21 mouse cellular contexts compared by ENCODE assay signal in the genomic region with DNA sequence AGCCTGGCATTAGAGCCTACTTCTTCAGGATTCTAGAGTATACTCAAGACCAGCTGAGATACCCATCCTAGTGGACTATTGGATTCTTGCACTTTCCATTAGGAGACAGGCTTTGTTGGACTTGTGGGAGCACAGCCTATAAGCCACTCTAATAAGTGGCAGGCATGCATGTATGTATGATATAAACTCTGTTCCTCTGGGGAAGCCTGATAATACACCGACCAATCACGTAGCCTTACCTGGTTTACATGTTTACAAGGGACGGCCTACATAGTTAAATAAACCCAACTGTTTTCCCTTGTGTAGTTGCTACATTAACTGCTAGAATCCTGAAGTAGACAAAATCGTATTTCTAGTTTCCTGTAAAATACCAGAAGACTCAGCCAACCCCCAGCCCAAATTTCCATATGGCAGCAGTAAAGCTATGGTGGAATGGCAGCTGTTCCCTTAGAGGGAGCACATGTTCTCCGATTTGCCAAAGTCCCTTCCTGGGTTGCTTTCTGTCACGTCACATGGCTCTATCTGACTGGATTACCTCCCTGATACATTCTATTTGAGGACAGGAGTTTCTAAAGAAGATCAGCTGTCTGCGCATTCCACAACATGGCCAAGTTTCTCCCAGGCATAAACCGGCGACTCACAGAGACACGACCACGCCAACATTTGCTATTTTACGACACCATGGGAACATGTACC. TPM values are rescaled to one million over a fixed set of nuclear protein-coding genes. Genes with fewer than 3 reads are reported as not detected.
DNase-seq lines count a peak whose midpoint lies in the region; ATAC-seq and TF ChIP-seq lines count a peak whose summit lies in the region.
"Had no signal": no experiment of that assay in that cellular context is flagged by ENCODE, and none has a peak within 500 bp of the region (broad histone marks: within the 10 kb centered on the region; RNA-seq: fewer than 3 reads in every experiment).

No protein-coding gene starts in this region.

- peak; percentile 41 for DNase-seq in layer of hippocampus, adult 11-12 months (ENCODE audit: low spot score)
- no peak for DNase-seq in layer of hippocampus, postnatal 25 days (ENCODE audit: extremely low spot score in 1 of 2, low spot score in 1 of 2)
- peak; percentile 40 for DNase-seq in liver, embryonic 13.5 days
- no peak for DNase-seq in lung, postnatal 0 days (ENCODE audit: low spot score)
- DNase-seq in MN1 (ENCODE audit: low spot score): no peak
- DNase-seq in natural killer cell, adult 2 months (ENCODE audit: low spot score in 2 of 2): no peak
- DNase-seq: adrenal gland, adult 8-10 months; cerebellum, adult 9-11 months; embryo, embryonic 11 days; gastrocnemius, adult 2 months; heart, postnatal 10 days; kidney, adult 11 months; kidney, postnatal 14 days; lung, embryonic 14.5 days; thymus, adult 2 months had no signal

- ATAC-seq in erythroid progenitor cell, adult 5-6 weeks (replicated peaks; ENCODE audit: low FRiP score, poor library complexity, severe bottlenecking): peak; percentile 86
- ATAC-seq in liver, embryonic 13.5 days (ENCODE audit: low read depth): peak; percentile 79
- ATAC-seq in lung, postnatal 0 days: no peak
- ATAC-seq: midbrain, embryonic 16.5 days had no signal

- 73% methylated on average over 12 of the region's 12 CpGs for WGBS in bone marrow, adult 2 months
- 74% methylated on average over 12 of the region's 12 CpGs for WGBS in liver, embryonic 13.5 days (ENCODE audit: insufficient replicate concordance)
- WGBS in lung, postnatal 0 days: 86% methylated on average over 12 of the region's 12 CpGs

- H3K27me3 ChIP-seq in liver, embryonic 13.5 days: no peaks in the 10 kb centered on the region
- no peaks in the 10 kb centered on the region for H3K27me3 ChIP-seq in lung, postnatal 0 days (replicated peaks; ENCODE audit: insufficient read depth, low read length)
- H3K27me3 ChIP-seq: hindbrain, embryonic 15.5 days; neural tube, embryonic 12.5 days had no signal

- no peaks in the 10 kb centered on the region for H3K9me3 ChIP-seq in liver, embryonic 13.5 days (replicated peaks)
- H3K9me3 ChIP-seq in lung, postnatal 0 days (ENCODE audit: low read length): no peaks in the 10 kb centered on the region
- H3K9me3 ChIP-seq: hindbrain, embryonic 15.5 days; neural tube, embryonic 12.5 days had no signal

- peak overlapping the region; percentile 49 for H3K9ac ChIP-seq in liver, embryonic 13.5 days
- no peak overlapping the region for H3K9ac ChIP-seq in lung, postnatal 0 days (replicated peaks; ENCODE audit: low read depth)
- H3K9ac ChIP-seq: hindbrain, embryonic 15.5 days; lung, embryonic 14.5 days; neural tube, embryonic 12.5 days had no signal

- H3K36me3 ChIP-seq in liver, embryonic 13.5 days: peaks cover 73% of the 10 kb centered on the region
- H3K36me3 ChIP-seq in lung, postnatal 0 days (ENCODE audit: insufficient read depth, low read length): no peaks in the 10 kb centered on the region

- TF ChIP-seq CTCF in bone marrow, adult 2 months (IDR thresholded peaks at IDR 0.05; ENCODE audit: control insufficient read depth, insufficient read depth, low read length): no peak
- TF ChIP-seq CTCF in lung, postnatal 0 days (IDR thresholded peaks at IDR 0.05): no peak

- TF ChIP-seq EP300 in lung, postnatal 0 days (IDR thresholded peaks at IDR 0.05): no peak

- peaks cover 1% of the 10 kb centered on the region; the same call in 1 of the 2 replicates for H3K4me1 ChIP-seq in bone marrow, adult 2 months (ENCODE audit: control insufficient read depth, insufficient read depth, low read length)
- peaks cover 34% of the 10 kb centered on the region for H3K4me1 ChIP-seq in liver, embryonic 13.5 days (replicated peaks)
- H3K4me1 ChIP-seq in lung, postnatal 0 days (ENCODE audit: insufficient read depth, low read depth, low read length): no peaks in the 10 kb centered on the region
- H3K4me1 ChIP-seq: hindbrain, embryonic 15.5 days; neural tube, embryonic 12.5 days had no signal

- no peak for TF ChIP-seq POLR2A in bone marrow, adult 2 months (IDR thresholded peaks at IDR 0.05; ENCODE audit: borderline replicate concordance, control insufficient read depth, low read depth, low read length)

- H3K4me2 ChIP-seq in liver, embryonic 13.5 days: 0 out of 2 replicates have a peak overlapping the region, but pooled peaks have one; percentile 42
- H3K4me2 ChIP-seq in lung, postnatal 0 days (replicated peaks; ENCODE audit: low read depth, low read length): no peak overlapping the region
- H3K4me2 ChIP-seq: hindbrain, embryonic 15.5 days; lung, embryonic 14.5 days; neural tube, embryonic 12.5 days had no signal

- peak overlapping the region; percentile 79 for H3K27ac ChIP-seq in bone marrow, adult 2 months (ENCODE audit: control insufficient read depth, insufficient read depth, low read depth, low read length, poor library complexity)
- H3K27ac ChIP-seq in liver, embryonic 13.5 days: peak overlapping the region; percentile 91
- H3K27ac ChIP-seq in lung, postnatal 0 days (ENCODE audit: low read length): no peak overlapping the region
- H3K27ac ChIP-seq: gastrocnemius, adult 2 months; hindbrain, embryonic 15.5 days; neural tube, embryonic 12.5 days had no signal

- H3K4me3 ChIP-seq in bone marrow, adult 2 months (replicated peaks; ENCODE audit: control insufficient read depth, low read depth, low read length): no peak overlapping the region
- no peak overlapping the region for H3K4me3 ChIP-seq in liver, embryonic 13.5 days (replicated peaks)
- H3K4me3 ChIP-seq in lung, postnatal 0 days (ENCODE audit: low read depth, low read length): no peak overlapping the region
- H3K4me3 ChIP-seq: erythroblast, embryonic 14.5 days; gastrocnemius, adult 2 months; hindbrain, embryonic 15.5 days; neural tube, embryonic 12.5 days had no signal

RNA-seq across cellular contexts. Expression of gene Hbp1, which starts 15.3 kb away (rescaled TPM):
- total RNA-seq in layer of hippocampus, postnatal 25 days (2021): 10 to 100 TPM; 23.0 to 27.0 TPM
- polyA plus RNA-seq in bone marrow, adult 2 months (2011; ENCODE audit: insufficient read depth, insufficient read length, low replicate concordance, missing spikeins): 26.3 and 40.0 TPM in 2 replicates
- total RNA-seq in erythroid progenitor cell, adult 5-6 weeks (2015; ENCODE audit: low replicate concordance): 73.9 and 109 TPM in 2 replicates
- total RNA-seq in erythroid progenitor cell, adult 5-6 weeks (2017; ENCODE audit: low replicate concordance): 71.8 and 72.6 TPM in 2 replicates
- polyA plus RNA-seq in liver, embryonic 13.5 days (2015; fragmentation: Nextera tagmentation; extraction: Ambion mirVana): 33.3 and 38.7 TPM in 2 replicates
- polyA plus RNA-seq in lung, postnatal 0 days (2015; fragmentation: Nextera tagmentation; extraction: Ambion mirVana): 162 and 168 TPM in 2 replicates

Comparison
In these comparisons a context has a peak if more than half of its experiments do, and no peak if none do; other contexts are left out.
1. DNase-seq: peak in layer of hippocampus, adult 11-12 months (single experiment) and liver, embryonic 13.5 days (single experiment); none in layer of hippocampus, postnatal 25 days (0 of 2), lung, postnatal 0 days (single experiment), MN1 (single experiment) and natural killer cell, adult 2 months (0 of 2).